Mouse (Mus musculus) embryonic facial prominence, embryonic 13.5 days (tissue): ENCODE measurements at regions not wholly inside any gene's neighbourhood (a gene's known extent, or its start where the extent isn't known, plus 50 kb on each side); places are given as distances from the start of the nearest gene placed in this dataset.

ENCODE experiments used
- ATAC-seq: fragments of 200-750 bp; cut with Nextera tagmentation; 2 replicates; pipeline ENCODE4 v1.8.0; 2017; ENCODE audit warnings: low read depth; ENCODE audit not compliant: insufficient number of reproducible peaks, insufficient read depth, low FRiP score, low TSS enrichment
- H3K27ac ChIP-seq: fragments of 300-500 bp; sonication (generic); 2 replicates; pipeline ENCODE4 v1.5.1; 2015; ENCODE audit warnings: moderate library complexity, mild to moderate bottlenecking, inconsistent platforms
- H3K27me3 ChIP-seq: fragments of 300-500 bp; sonication (generic); 2 replicates; pipeline ENCODE4 v1.6.1; 2015; ENCODE audit warnings: mild to moderate bottlenecking, inconsistent platforms
- H3K36me3 ChIP-seq: fragments of 300-500 bp; sonication (generic); 2 replicates; pipeline ENCODE4 v1.6.1; 2015; ENCODE audit warnings: mild to moderate bottlenecking, inconsistent platforms
- H3K4me1 ChIP-seq: fragments of 300-500 bp; sonication (generic); 2 replicates; pipeline ENCODE4 v1.6.1; 2015; ENCODE audit warnings: inconsistent platforms
- H3K4me2 ChIP-seq: fragments of 300-500 bp; sonication (generic); 2 replicates; pipeline ENCODE4 v1.6.1; 2015; ENCODE audit warnings: moderate library complexity, mild to moderate bottlenecking, inconsistent platforms
- H3K4me3 ChIP-seq: fragments of 300-500 bp; sonication (generic); 2 replicates; pipeline ENCODE4 v1.5.1; 2015; ENCODE audit warnings: mild to moderate bottlenecking, inconsistent platforms
- H3K9ac ChIP-seq: fragments of 300-500 bp; sonication (generic); 2 replicates; pipeline ENCODE4 v1.6.1; 2015; ENCODE audit warnings: mild to moderate bottlenecking, inconsistent platforms
- H3K9me3 ChIP-seq: fragments of 300-500 bp; sonication (generic); 2 replicates; pipeline ENCODE4 v1.6.1; 2016; ENCODE audit warnings: inconsistent platforms
- WGBS: fragments of 180-500 bp; shearing (Covaris S2); methylation state at CpG from one replicate; pipeline ENCODE4 v1.1.7; 2015; ENCODE audit warnings: mixed read lengths; 5-methylcytosine and 5-hydroxymethylcytosine counted together

GRCm38 (mm10) chr14:64545056-64545455 lies 441.0 kb downstream of the Prss52 start:
- Histone ChIP-seq H3K4me1 (no peaks in the 10 kb centered on the region), H3K4me3 (no peak overlapping the region), H3K27me3 (no peaks in the 10 kb centered on the region), H3K4me2 (no peak overlapping the region), H3K27ac (no peak overlapping the region), H3K9ac (no peak overlapping the region), H3K9me3 (no peaks in the 10 kb centered on the region), H3K36me3 (no peaks in the 10 kb centered on the region)
- ATAC-seq: no peak
- WGBS: 64% methylated on average over 3 of the region's 3 CpGs

- Histone ChIP-seq H3K9me3 (no peaks in the 10 kb centered on the region), H3K27ac (no peak overlapping the region), H3K4me2 (no peak overlapping the region), H3K4me1 (no peaks in the 10 kb centered on the region), H3K27me3 (no peaks in the 10 kb centered on the region), H3K36me3 (no peaks in the 10 kb centered on the region), H3K9ac (no peak overlapping the region), H3K4me3 (no peak overlapping the region)
- ATAC-seq: no peak
- 0% methylated on average over 4 of the region's 4 CpGs for WGBS
Observed at GRCm38 (mm10) chr14:64546787-64547186, 442.7 kb downstream of the Prss52 start.

- H3K4me1 ChIP-seq: no peaks in the 10 kb centered on the region
- no peaks in the 10 kb centered on the region for H3K9me3 ChIP-seq
- H3K4me3 ChIP-seq: no peak overlapping the region
- no peaks in the 10 kb centered on the region for H3K36me3 ChIP-seq
- no peak for ATAC-seq
- no peaks in the 10 kb centered on the region for H3K27me3 ChIP-seq
- no peak overlapping the region for H3K4me2 ChIP-seq
- no peak overlapping the region for H3K27ac ChIP-seq
- H3K9ac ChIP-seq: no peak overlapping the region
- WGBS: 67% methylated on average over 4 of the region's 4 CpGs
Observed at GRCm38 (mm10) chr14:64552951-64553350, 448.9 kb downstream of the Prss52 start.

GRCm38 (mm10) chr14:64556042-64556441 lies 452.0 kb downstream of the Prss52 start:
- H3K36me3 ChIP-seq: no peaks in the 10 kb centered on the region
- no peaks in the 10 kb centered on the region for H3K27me3 ChIP-seq
- H3K4me3 ChIP-seq: no peak overlapping the region
- no peak overlapping the region for H3K9ac ChIP-seq
- 73% methylated on average over 7 of the region's 7 CpGs for WGBS
- no peak for ATAC-seq
- H3K27ac ChIP-seq: no peak overlapping the region
- H3K4me1 ChIP-seq: no peaks in the 10 kb centered on the region
- H3K4me2 ChIP-seq: no peak overlapping the region
- no peaks in the 10 kb centered on the region for H3K9me3 ChIP-seq

GRCm38 (mm10) chr14:64557453-64557852 lies 453.4 kb downstream of the Prss52 start:
- Histone ChIP-seq H3K27me3 (no peaks in the 10 kb centered on the region), H3K36me3 (no peaks in the 10 kb centered on the region), H3K4me1 (no peaks in the 10 kb centered on the region), H3K9ac (no peak overlapping the region), H3K27ac (no peak overlapping the region), H3K9me3 (no peaks in the 10 kb centered on the region), H3K4me3 (no peak overlapping the region), H3K4me2 (no peak overlapping the region)
- WGBS: 75% methylated on average over 6 of the region's 6 CpGs
- no peak for ATAC-seq

- no peak overlapping the region for H3K27ac ChIP-seq
- no peaks in the 10 kb centered on the region for H3K9me3 ChIP-seq
- no peaks in the 10 kb centered on the region for H3K4me1 ChIP-seq
- H3K9ac ChIP-seq: no peak overlapping the region
- WGBS: 8% methylated on average over 6 of the region's 6 CpGs
- ATAC-seq: no peak
- H3K36me3 ChIP-seq: no peaks in the 10 kb centered on the region
- H3K4me2 ChIP-seq: no peak overlapping the region
- H3K27me3 ChIP-seq: no peaks in the 10 kb centered on the region; the same call in 1 of the 2 replicates
- no peak overlapping the region for H3K4me3 ChIP-seq
Observed at GRCm38 (mm10) chr14:64568689-64569088, 464.6 kb downstream of the Prss52 start.

GRCm38 (mm10) chr14:64570951-64571350 lies 466.9 kb downstream of the Prss52 start:
- no peak overlapping the region for H3K4me3 ChIP-seq
- H3K27ac ChIP-seq: no peak overlapping the region
- no peaks in the 10 kb centered on the region for H3K36me3 ChIP-seq
- H3K9ac ChIP-seq: no peak overlapping the region
- H3K9me3 ChIP-seq: no peaks in the 10 kb centered on the region
- 71% methylated on average over 7 of the region's 7 CpGs for WGBS
- no peaks in the 10 kb centered on the region for H3K4me1 ChIP-seq
- ATAC-seq: no peak
- H3K4me2 ChIP-seq: no peak overlapping the region
- no peaks in the 10 kb centered on the region; the same call in 1 of the 2 replicates for H3K27me3 ChIP-seq

GRCm38 (mm10) chr14:64572756-64573155 lies 468.7 kb downstream of the Prss52 start:
- H3K36me3 ChIP-seq: no peaks in the 10 kb centered on the region
- 81% methylated on average over 2 of the region's 2 CpGs for WGBS
- H3K27ac ChIP-seq: no peak overlapping the region
- H3K4me3 ChIP-seq: no peak overlapping the region
- no peaks in the 10 kb centered on the region for H3K4me1 ChIP-seq
- no peak for ATAC-seq
- H3K9ac ChIP-seq: no peak overlapping the region
- H3K4me2 ChIP-seq: no peak overlapping the region
- peaks cover 2% of the 10 kb centered on the region; the same call in 1 of the 2 replicates for H3K27me3 ChIP-seq
- H3K9me3 ChIP-seq: no peaks in the 10 kb centered on the region

- Histone ChIP-seq H3K9ac (no peak overlapping the region), H3K27ac (no peak overlapping the region), H3K4me1 (no peaks in the 10 kb centered on the region), H3K36me3 (no peaks in the 10 kb centered on the region), H3K27me3 (peaks cover 3% of the 10 kb centered on the region; the same call in 1 of the 2 replicates), H3K4me3 (no peak overlapping the region), H3K9me3 (no peaks in the 10 kb centered on the region), H3K4me2 (no peak overlapping the region)
- WGBS: 59% methylated on average over 5 of the region's 5 CpGs
- no peak for ATAC-seq
Observed at GRCm38 (mm10) chr14:64573773-64574172, 469.7 kb downstream of the Prss52 start.

GRCm38 (mm10) chr14:64574277-64574676 lies 470.2 kb downstream of the Prss52 start:
- no peaks in the 10 kb centered on the region for H3K9me3 ChIP-seq
- H3K36me3 ChIP-seq: no peaks in the 10 kb centered on the region
- 43% methylated on average over 7 of the region's 7 CpGs for WGBS
- H3K4me1 ChIP-seq: no peaks in the 10 kb centered on the region
- H3K9ac ChIP-seq: no peak overlapping the region
- H3K27ac ChIP-seq: no peak overlapping the region
- H3K4me2 ChIP-seq: no peak overlapping the region
- no peak for ATAC-seq
- peaks cover 8% of the 10 kb centered on the region for H3K27me3 ChIP-seq
- H3K4me3 ChIP-seq: no peak overlapping the region

GRCm38 (mm10) chr14:64574773-64575172 lies 470.7 kb downstream of the Prss52 start:
- Histone ChIP-seq H3K4me3 (no peak overlapping the region), H3K4me1 (no peaks in the 10 kb centered on the region), H3K27me3 (peaks cover 13% of the 10 kb centered on the region), H3K9ac (no peak overlapping the region), H3K4me2 (no peak overlapping the region), H3K36me3 (no peaks in the 10 kb centered on the region), H3K27ac (no peak overlapping the region), H3K9me3 (no peaks in the 10 kb centered on the region)
- 69% methylated on average over 6 of the region's 6 CpGs for WGBS
- no peak for ATAC-seq

- H3K9ac ChIP-seq: no peak overlapping the region
- WGBS: 34% methylated on average over 4 of the region's 4 CpGs
- no peak overlapping the region for H3K4me2 ChIP-seq
- H3K4me3 ChIP-seq: no peak overlapping the region
- peaks cover 25% of the 10 kb centered on the region for H3K27me3 ChIP-seq
- no peaks in the 10 kb centered on the region for H3K4me1 ChIP-seq
- H3K9me3 ChIP-seq: no peaks in the 10 kb centered on the region
- no peak for ATAC-seq
- H3K27ac ChIP-seq: no peak overlapping the region
- no peaks in the 10 kb centered on the region for H3K36me3 ChIP-seq
Observed at GRCm38 (mm10) chr14:64575954-64576353, 471.9 kb downstream of the Prss52 start.

GRCm38 (mm10) chr14:64580086-64580485 lies 476.0 kb downstream of the Prss52 start:
- ATAC-seq: no peak
- 69% methylated on average over 4 of the region's 4 CpGs for WGBS
- Histone ChIP-seq H3K4me3 (no peak overlapping the region), H3K4me2 (no peak overlapping the region), H3K9me3 (no peaks in the 10 kb centered on the region), H3K27me3 (peaks cover 64% of the 10 kb centered on the region), H3K27ac (no peak overlapping the region), H3K36me3 (no peaks in the 10 kb centered on the region), H3K9ac (no peak overlapping the region), H3K4me1 (no peaks in the 10 kb centered on the region)
